In genomic region chr11:104008971-104009370, GRCm38 (mm10) we compare ENCODE assay signal across 28 mouse cellular contexts. TPM values are rescaled to one million over a fixed set of nuclear protein-coding genes. Genes with fewer than 3 reads are reported as not detected.
DNase-seq lines count a peak whose midpoint lies in the region; ATAC-seq and TF ChIP-seq lines count a peak whose summit lies in the region.
"Had no signal": no experiment of that assay in that cellular context is flagged by ENCODE, and none has a peak within 500 bp of the region (broad histone marks: within the 10 kb centered on the region; RNA-seq: fewer than 3 reads in every experiment).

No protein-coding gene starts in this region.

- H3K27me3 ChIP-seq in liver, embryonic 14.5 days (ENCODE audit: control insufficient read depth, insufficient read depth, low read length) = no peaks in the 10 kb centered on the region; the same call in 1 of the 2 replicates
- no peaks in the 10 kb centered on the region for H3K27me3 ChIP-seq in liver, postnatal 0 days (ENCODE audit: insufficient read depth, low read length)
- H3K27me3 ChIP-seq in midbrain, embryonic 10.5 days (ENCODE audit: low read depth, poor library complexity, severe bottlenecking) = no peaks in the 10 kb centered on the region
- H3K27me3 ChIP-seq: embryonic facial prominence, embryonic 12.5 days; forebrain, embryonic 15.5 days; hindbrain, embryonic 12.5 days; intestine, embryonic 15.5 days; limb, embryonic 13.5 days had no signal

- H3K9me3 ChIP-seq in liver, embryonic 14.5 days (ENCODE audit: control insufficient read depth, low read length) = no peaks in the 10 kb centered on the region
- H3K9me3 ChIP-seq in liver, postnatal 0 days (ENCODE audit: low read length) = no peaks in the 10 kb centered on the region
- H3K9me3 ChIP-seq in ES-E14 (ENCODE audit: control insufficient read depth, insufficient read depth, low read depth, low read length) = no peaks in the 10 kb centered on the region
- H3K9me3 ChIP-seq in midbrain, embryonic 10.5 days (replicated peaks) = no peaks in the 10 kb centered on the region
- H3K9me3 ChIP-seq: embryonic facial prominence, embryonic 12.5 days; forebrain, embryonic 10.5 days; forebrain, embryonic 15.5 days; hindbrain, embryonic 12.5 days; intestine, embryonic 15.5 days; limb, embryonic 13.5 days; megakaryocyte, embryonic 14.5 days had no signal

- no peaks in the 10 kb centered on the region for H3K4me1 ChIP-seq in liver, embryonic 14.5 days (replicated peaks; ENCODE audit: control insufficient read depth in 2 of 2, insufficient read depth in 2 of 2, low read length in 1 of 2)
- no peaks in the 10 kb centered on the region for H3K4me1 ChIP-seq in liver, postnatal 0 days (ENCODE audit: insufficient read depth)
- H3K4me1 ChIP-seq in ES-E14 (ENCODE audit: control insufficient read depth in 2 of 2, insufficient read depth in 2 of 2, low read length in 2 of 2, poor library complexity in 1 of 2) = peaks cover 4 to 14% of the 10 kb centered on the region in 2 experiments
- no peaks in the 10 kb centered on the region for H3K4me1 ChIP-seq in midbrain, embryonic 10.5 days
- H3K4me1 ChIP-seq: forebrain, embryonic 15.5 days; hindbrain, embryonic 12.5 days; intestine, embryonic 15.5 days; limb, embryonic 13.5 days had no signal

- no peak overlapping the region for H3K4me3 ChIP-seq in liver, embryonic 14.5 days (ENCODE audit: insufficient read depth in 1 of 2, low read depth in 2 of 2, low read length in 2 of 2)
- no peak overlapping the region for H3K4me3 ChIP-seq in liver, postnatal 0 days (ENCODE audit: low read depth, low read length)
- H3K4me3 ChIP-seq in ES-E14 (ENCODE audit: insufficient read depth in 1 of 2, low read depth in 1 of 2, low read length in 2 of 2, poor library complexity in 1 of 2, severe bottlenecking in 1 of 2) = no peak overlapping the region
- no peak overlapping the region for H3K4me3 ChIP-seq in midbrain, embryonic 10.5 days
- H3K4me3 ChIP-seq: embryonic facial prominence, embryonic 12.5 days; forebrain, embryonic 10.5 days; forebrain, embryonic 15.5 days; hindbrain, embryonic 12.5 days; intestine, embryonic 15.5 days; limb, embryonic 13.5 days; megakaryocyte, embryonic 14.5 days had no signal

- 54% methylated on average over 4 of the region's 4 CpGs for whole genome bisulfite sequencing in liver, embryonic 14.5 days (ENCODE audit: insufficient replicate concordance)
- 70% methylated on average over 4 of the region's 4 CpGs for WGBS in liver, postnatal 0 days (ENCODE audit: insufficient replicate concordance)
- WGBS in midbrain, embryonic 10.5 days = 88% methylated on average over 4 of the region's 4 CpGs

- DNase-seq in liver, embryonic 14.5 days (ENCODE audit: low read depth in 3 of 3, low spot score in 3 of 3) = peak; percentile 17 to 26 (median 22)
- no peak for DNase-seq in liver, postnatal 0 days
- DNase-seq in ES-E14 (ENCODE audit: low read depth, low spot score) = no peak
- DNase-seq in c-Kit-negative CD71-positive TER-119-positive erythroid progenitor cells, embryonic 14.5 days (ENCODE audit: low read depth, low spot score) = peak; percentile 42
- no peak for DNase-seq in lung, postnatal 14 days
- no peak for DNase-seq in thymus, postnatal 25 days
- no peak for DNase-seq in midbrain, embryonic 10.5 days (ENCODE audit: low spot score)
- DNase-seq: adrenal gland, postnatal 25 days; B cell, adult 2 months; cerebellum, adult 9-10 months; embryo, embryonic 11 days; gastrocnemius, postnatal 25 days; heart, adult 18-20 months; heart, postnatal 36 days; kidney, adult 2 months; kidney, postnatal 4 days; lung, postnatal 4 days; midbrain, embryonic 14.5 days had no signal

- in situ Hi-C loops in ES-E14 (cut with MboI; ENCODE audit: low sequenced_read_pairs in 2 of 2, unreplicated experiment in 2 of 2) = no loop called here

- H3K36me3 ChIP-seq in liver, embryonic 14.5 days (replicated peaks; ENCODE audit: control insufficient read depth, insufficient read depth, low read depth) = no peaks in the 10 kb centered on the region
- no peaks in the 10 kb centered on the region for H3K36me3 ChIP-seq in liver, postnatal 0 days (replicated peaks; ENCODE audit: insufficient read depth, low read length)
- H3K36me3 ChIP-seq in ES-E14 (ENCODE audit: control insufficient read depth, insufficient read depth, low read length, poor library complexity, severe bottlenecking) = no peaks in the 10 kb centered on the region
- H3K36me3 ChIP-seq in midbrain, embryonic 10.5 days = no peaks in the 10 kb centered on the region
- H3K36me3 ChIP-seq: embryonic facial prominence, embryonic 12.5 days; forebrain, embryonic 10.5 days; forebrain, embryonic 15.5 days; hindbrain, embryonic 12.5 days; intestine, embryonic 15.5 days; limb, embryonic 13.5 days had no signal

- H3K4me2 ChIP-seq in liver, embryonic 14.5 days (ENCODE audit: low read depth) = no peak overlapping the region
- no peak overlapping the region for H3K4me2 ChIP-seq in liver, postnatal 0 days (ENCODE audit: low read depth, low read length)
- H3K4me2 ChIP-seq: embryonic facial prominence, embryonic 12.5 days; forebrain, embryonic 15.5 days; heart, embryonic 11.5 days; hindbrain, embryonic 12.5 days; intestine, embryonic 15.5 days; limb, embryonic 13.5 days had no signal

- TF ChIP-seq EP300 in liver, embryonic 14.5 days (IDR thresholded peaks at IDR 0.05; ENCODE audit: low read depth) = no peak
- TF ChIP-seq EP300 in liver, postnatal 0 days (IDR thresholded peaks at IDR 0.05; ENCODE audit: low read depth) = no peak

- no peak for TF ChIP-seq CTCF in liver, embryonic 14.5 days (IDR thresholded peaks at IDR 0.05; ENCODE audit: low read depth)
- no peak for TF ChIP-seq CTCF in liver, postnatal 0 days (IDR thresholded peaks at IDR 0.05; ENCODE audit: low read depth)

- H3K27ac ChIP-seq in liver, embryonic 14.5 days = no peak overlapping the region
- no peak overlapping the region for H3K27ac ChIP-seq in liver, postnatal 0 days (ENCODE audit: low read depth)
- H3K27ac ChIP-seq in ES-E14 (ENCODE audit: insufficient read depth, low read depth, low read length, poor library complexity, severe bottlenecking) = no peak overlapping the region
- no peak overlapping the region for H3K27ac ChIP-seq in midbrain, embryonic 10.5 days (replicated peaks)
- H3K27ac ChIP-seq: embryonic facial prominence, embryonic 12.5 days; forebrain, embryonic 10.5 days; forebrain, embryonic 15.5 days; hindbrain, embryonic 12.5 days; hindbrain, postnatal 0 days; intestine, embryonic 15.5 days; kidney, postnatal 0 days; limb, embryonic 13.5 days had no signal

- no peak for ATAC-seq in liver, embryonic 14.5 days (ENCODE audit: insufficient read depth)
- ATAC-seq in liver, postnatal 0 days = no peak
- ATAC-seq: forebrain, embryonic 15.5 days; hindbrain, postnatal 0 days; intestine, embryonic 15.5 days had no signal

- H3K9ac ChIP-seq in liver, embryonic 14.5 days (replicated peaks) = no peak overlapping the region
- no peak overlapping the region for H3K9ac ChIP-seq in liver, postnatal 0 days (replicated peaks)
- no peak overlapping the region for H3K9ac ChIP-seq in ES-E14 (ENCODE audit: insufficient read depth, low read depth, low read length, poor library complexity, severe bottlenecking)
- H3K9ac ChIP-seq: embryonic facial prominence, embryonic 12.5 days; forebrain, embryonic 15.5 days; hindbrain, embryonic 12.5 days; intestine, embryonic 15.5 days; limb, embryonic 13.5 days had no signal

TF ChIP-seq in ES-E14, 5 proteins besides CTCF, POLR2A, EP300 and RAD21:
- peak; percentile 99 for TF ChIP-seq MAFK (IDR thresholded peaks at IDR 0.05; ENCODE audit: insufficient read depth, low read depth, low read length)
- TF ChIP-seq HCFC1 (IDR thresholded peaks at IDR 0.05; ENCODE audit: borderline replicate concordance, insufficient read depth, low read length) = no peak

RNA-seq across cellular contexts. Expression of gene Arf2, which starts 42.4 kb away (rescaled TPM):
- 8.3 and 12.1 TPM in 2 replicates for polyA plus RNA-seq in liver, embryonic 14.5 days (2012; rRNA removed)
- 17.5 and 21.0 TPM in 2 replicates for polyA plus RNA-seq in liver, embryonic 14.5 days (2014; fragmentation: Nextera tagmentation; extraction: Ambion mirVana)
- polyA plus RNA-seq in liver, postnatal 0 days (2015; fragmentation: Nextera tagmentation; extraction: Ambion mirVana) = 14.6 and 15.1 TPM in 2 replicates
- 14.3 and 25.2 TPM in 2 replicates for total RNA-seq in ES-E14 (2012; rRNA removed)
- 106 and 132 TPM in 2 replicates for polyA plus RNA-seq in midbrain, embryonic 10.5 days (2016; fragmentation: Nextera tagmentation; extraction: Ambion mirVana)

RNA-seq across cellular contexts. Expression of gene Nsf, which starts 55.1 kb away (rescaled TPM):
- polyA plus RNA-seq in liver, embryonic 14.5 days (2012; rRNA removed) = 10.7 and 12.9 TPM in 2 replicates
- polyA plus RNA-seq in liver, embryonic 14.5 days (2014; fragmentation: Nextera tagmentation; extraction: Ambion mirVana) = 18.9 and 19.9 TPM in 2 replicates
- 14.8 and 16.0 TPM in 2 replicates for polyA plus RNA-seq in liver, postnatal 0 days (2015; fragmentation: Nextera tagmentation; extraction: Ambion mirVana)
- 47.5 and 55.0 TPM in 2 replicates for total RNA-seq in ES-E14 (2012; rRNA removed)
- polyA plus RNA-seq in midbrain, embryonic 10.5 days (2016; fragmentation: Nextera tagmentation; extraction: Ambion mirVana) = 59.6 and 66.2 TPM in 2 replicates

Comparison
In these comparisons a context has a peak if more than half of its experiments do, and no peak if none do; other contexts are left out.
1. DNase-seq: peak in liver, embryonic 14.5 days (3 of 3) and c-Kit-negative CD71-positive TER-119-positive erythroid progenitor cells, embryonic 14.5 days (single experiment); none in liver, postnatal 0 days (single experiment), ES-E14 (single experiment), lung, postnatal 14 days (single experiment), thymus, postnatal 25 days (single experiment) and midbrain, embryonic 10.5 days (single experiment).